Mouse (Mus musculus): Measurements from ENCODE around the gene Gm45194. TPM values are rescaled to one million over a fixed set of nuclear protein-coding genes. Genes with fewer than 3 reads are reported as not detected.

Gene Gm45194
- polyA plus RNA-seq, 1 experiment from 2014 or later = 0.17 TPM

DNA sequence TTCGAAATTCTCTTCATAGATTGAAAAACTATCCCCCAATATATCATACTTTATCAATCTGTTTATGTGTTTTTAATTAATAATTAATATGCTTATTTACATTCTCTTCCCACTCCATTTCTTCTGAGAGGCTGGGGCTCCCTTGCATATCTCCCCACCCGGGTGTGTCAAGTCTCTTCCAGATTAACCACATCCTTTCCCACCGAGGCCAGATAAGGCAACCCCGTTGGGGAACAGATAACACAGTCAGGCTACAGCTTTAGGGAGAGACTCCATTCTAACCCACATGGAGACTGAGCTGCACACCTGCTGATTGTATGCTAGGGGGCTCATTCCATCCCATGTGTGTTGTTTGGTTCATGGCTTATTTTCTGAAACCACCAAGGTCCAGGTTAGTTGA, 69.7 kb downstream of the Gm45194 start:
- Histone ChIP-seq H3K4me2 (ENCODE audit: low read length) (no peak overlapping the region), H3K4me3 (replicated peaks; ENCODE audit: low read depth, low read length) (no peak overlapping the region), H3K27me3 (ENCODE audit: insufficient read depth, low read length) (no peaks in the 10 kb centered on the region), H3K36me3 (ENCODE audit: insufficient read depth, low read length) (no peaks in the 10 kb centered on the region), H3K9ac (ENCODE audit: low read depth, low read length) (no peak overlapping the region), H3K4me1 (replicated peaks; ENCODE audit: insufficient read depth, low read length) (no peaks in the 10 kb centered on the region), H3K9me3 (replicated peaks; ENCODE audit: low read length) (no peaks in the 10 kb centered on the region), H3K27ac (no peak overlapping the region)
- ATAC-seq (replicated peaks; ENCODE audit: low FRiP score, low read depth) = no peak
- no peak for DNase-seq (ENCODE audit: low spot score)
- no peak for TF ChIP-seq CTCF (IDR thresholded peaks at IDR 0.05; ENCODE audit: low read depth)
- 75% methylated on average over 4 of the region's 4 CpGs for WGBS

DNA sequence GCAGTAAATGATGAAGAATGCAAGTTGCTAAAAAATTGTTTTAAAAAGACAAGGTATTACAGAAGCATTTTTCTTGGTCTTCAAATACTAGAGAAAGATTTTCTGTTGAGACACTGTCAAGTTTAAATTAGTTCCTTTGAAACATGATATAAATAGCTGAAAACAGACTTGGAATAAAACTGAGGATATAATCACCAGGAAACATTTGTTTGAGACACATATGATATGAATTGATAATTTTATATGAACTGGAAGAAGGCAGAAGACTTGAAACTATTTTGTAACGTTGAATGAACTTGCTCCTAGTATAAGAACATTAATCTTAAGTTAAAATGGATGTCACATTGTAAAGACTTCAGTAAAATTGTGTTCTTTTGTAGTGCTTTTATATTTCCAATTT, 108.5 kb downstream of the Gm45194 start:
- H3K4me1 ChIP-seq (replicated peaks; ENCODE audit: insufficient read depth, low read length) = no peaks in the 10 kb centered on the region
- no peaks in the 10 kb centered on the region for H3K9me3 ChIP-seq (replicated peaks; ENCODE audit: low read length)
- no peaks in the 10 kb centered on the region for H3K36me3 ChIP-seq (ENCODE audit: insufficient read depth, low read length)
- H3K27ac ChIP-seq = no peak overlapping the region
- no peak for DNase-seq (ENCODE audit: low spot score)
- H3K27me3 ChIP-seq (ENCODE audit: insufficient read depth, low read length) = no peaks in the 10 kb centered on the region
- no peak overlapping the region for H3K4me2 ChIP-seq (ENCODE audit: low read length)
- 25% methylated on average over 1 of the region's 1 CpGs for WGBS
- no peak for ATAC-seq (replicated peaks; ENCODE audit: low FRiP score, low read depth)
- TF ChIP-seq CTCF (IDR thresholded peaks at IDR 0.05; ENCODE audit: low read depth) = no peak
- H3K4me3 ChIP-seq (replicated peaks; ENCODE audit: low read depth, low read length) = no peak overlapping the region
- H3K9ac ChIP-seq (ENCODE audit: low read depth, low read length) = no peak overlapping the region

DNA sequence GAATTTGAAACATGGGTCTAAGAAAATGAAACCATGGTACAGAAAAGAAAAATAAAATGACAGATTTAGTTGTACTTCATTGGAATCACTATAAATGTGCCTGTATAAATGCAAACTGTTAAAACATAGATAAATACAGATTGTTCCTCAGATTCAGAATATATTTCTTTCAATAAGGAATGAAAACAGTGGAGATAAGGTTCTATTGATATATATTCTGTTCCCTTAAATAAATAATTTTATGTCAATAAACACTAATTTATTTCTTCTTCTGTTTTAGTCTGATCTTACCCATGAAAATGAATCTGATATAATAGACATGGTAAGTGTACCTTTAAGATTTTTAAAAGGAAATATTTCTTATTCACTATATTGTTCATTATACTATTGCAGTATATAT, 119.5 kb downstream of the Gm45194 start, which contains the start of gene Tex16:
Tex16 (plus strand) TSS at position 301 of the 400 bp plus-strand sequence.
- Histone ChIP-seq H3K9me3 (replicated peaks; ENCODE audit: low read length) (no peaks in the 10 kb centered on the region), H3K9ac (ENCODE audit: low read depth, low read length) (no peak within 1 kb of the TSS), H3K36me3 (ENCODE audit: insufficient read depth, low read length) (no peaks in the 10 kb centered on the region), H3K27me3 (ENCODE audit: insufficient read depth, low read length) (no peaks in the 10 kb centered on the region), H3K4me2 (ENCODE audit: low read length) (no peak within 1 kb of the TSS), H3K4me3 (replicated peaks; ENCODE audit: low read depth, low read length) (no peak within 1 kb of the TSS), H3K4me1 (replicated peaks; ENCODE audit: insufficient read depth, low read length) (no peaks in the 10 kb centered on the region), H3K27ac (no peak within 1 kb of the TSS)
- DNase-seq (ENCODE audit: low spot score) = no peak
- TF ChIP-seq CTCF (IDR thresholded peaks at IDR 0.05; ENCODE audit: low read depth) = no peak
- ATAC-seq (replicated peaks; ENCODE audit: low FRiP score, low read depth) = no peak

DNA sequence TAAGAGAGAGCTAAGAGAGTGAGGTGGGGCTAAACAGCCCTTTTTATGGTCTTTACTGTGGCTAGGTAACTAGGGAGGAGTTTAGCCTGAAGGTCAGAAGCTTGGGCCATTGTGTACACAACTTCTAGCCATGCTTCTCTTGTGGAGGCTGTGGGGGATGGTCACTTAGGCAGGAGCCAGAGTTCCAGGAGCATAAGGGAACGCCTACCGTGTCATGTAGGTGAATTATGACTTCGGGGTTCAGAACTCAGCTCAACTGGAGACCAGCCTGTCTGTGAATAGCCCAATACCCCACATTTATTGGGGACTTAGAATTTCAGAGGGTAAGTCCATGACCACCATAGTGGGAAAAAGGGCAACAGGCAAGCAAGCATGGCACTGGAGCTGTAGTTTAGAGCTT, 347.6 kb downstream of the Gm45194 start, which contains the start of gene 4933403O08Rik:
4933403O08Rik (plus strand) TSS at position 301 of the 400 bp plus-strand sequence.
- H3K9me3 ChIP-seq (replicated peaks; ENCODE audit: low read length) = no peaks in the 10 kb centered on the region
- DNase-seq (ENCODE audit: low spot score) = no peak
- no peak for TF ChIP-seq CTCF (IDR thresholded peaks at IDR 0.05; ENCODE audit: low read depth)

DNA sequence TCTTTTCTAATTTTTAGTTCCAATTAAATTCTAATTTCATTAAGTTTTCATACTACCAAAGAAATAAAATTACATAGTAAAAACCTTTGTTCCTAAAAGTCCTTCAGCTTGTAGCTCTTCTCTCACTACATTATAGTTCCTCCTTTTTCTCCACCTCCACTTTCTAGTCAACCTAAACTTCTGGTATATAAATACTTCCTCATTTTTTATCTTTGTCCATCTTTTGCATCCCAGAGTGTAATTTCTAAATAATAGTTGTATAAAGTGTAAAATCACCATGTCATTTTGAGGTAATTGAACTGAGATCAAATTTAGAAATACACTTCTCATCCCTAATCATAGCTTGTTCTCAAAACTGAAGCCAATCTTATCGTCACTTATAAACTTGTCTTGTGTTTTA, 351.7 kb downstream of the Gm45194 start:
- Histone ChIP-seq H3K9me3 (replicated peaks; ENCODE audit: low read length) (no peaks in the 10 kb centered on the region), H3K27me3 (ENCODE audit: insufficient read depth, low read length) (no peaks in the 10 kb centered on the region), H3K4me3 (replicated peaks; ENCODE audit: low read depth, low read length) (no peak overlapping the region), H3K9ac (ENCODE audit: low read depth, low read length) (no peak overlapping the region), H3K4me1 (replicated peaks; ENCODE audit: insufficient read depth, low read length) (no peaks in the 10 kb centered on the region), H3K36me3 (ENCODE audit: insufficient read depth, low read length) (no peaks in the 10 kb centered on the region), H3K27ac (no peak overlapping the region), H3K4me2 (ENCODE audit: low read length) (no peak overlapping the region)
- ATAC-seq (replicated peaks; ENCODE audit: low FRiP score, low read depth) (no peak), DNase-seq (ENCODE audit: low spot score) (no peak)
- WGBS = 89% methylated on average over 1 of the region's 1 CpGs
- no peak for TF ChIP-seq CTCF (IDR thresholded peaks at IDR 0.05; ENCODE audit: low read depth)

More for the DNA sequence above, 347.6 kb downstream of the Gm45194 start, which contains the start of gene 4933403O08Rik:
- no peak for ATAC-seq (replicated peaks; ENCODE audit: low FRiP score, low read depth)
- no peaks in the 10 kb centered on the region for H3K27me3 ChIP-seq (ENCODE audit: insufficient read depth, low read length)
- WGBS = 87% methylated on average over 3 of the region's 3 CpGs
- no peak within 1 kb of the TSS for H3K4me3 ChIP-seq (replicated peaks; ENCODE audit: low read depth, low read length)
- no peak within 1 kb of the TSS for H3K4me2 ChIP-seq (ENCODE audit: low read length)
- no peaks in the 10 kb centered on the region for H3K4me1 ChIP-seq (replicated peaks; ENCODE audit: insufficient read depth, low read length)
- H3K36me3 ChIP-seq (ENCODE audit: insufficient read depth, low read length) = no peaks in the 10 kb centered on the region
- H3K27ac ChIP-seq = no peak within 1 kb of the TSS
- H3K9ac ChIP-seq (ENCODE audit: low read depth, low read length) = no peak within 1 kb of the TSS

DNA sequence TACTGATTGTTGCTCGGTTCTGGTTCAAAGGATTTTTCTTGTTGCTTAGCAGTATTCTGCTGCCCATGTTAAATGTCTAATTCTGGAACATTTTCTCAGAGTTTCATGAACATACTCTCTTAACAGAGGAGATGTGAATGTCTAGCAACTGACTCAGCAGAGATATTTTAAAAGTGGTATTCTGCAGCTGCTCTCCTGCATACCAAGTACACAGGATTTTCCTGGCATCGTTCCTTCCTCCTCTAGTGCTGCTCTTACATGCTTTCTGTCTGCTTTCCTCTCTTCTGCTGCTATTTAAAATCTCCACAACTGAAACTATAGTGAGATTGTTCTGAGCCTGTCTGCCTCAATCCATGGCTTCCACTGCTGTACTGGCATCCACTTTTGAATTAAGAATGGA, 364.3 kb downstream of the Gm45194 start:
- Histone ChIP-seq H3K4me1 (replicated peaks; ENCODE audit: insufficient read depth, low read length) (no peaks in the 10 kb centered on the region), H3K9ac (ENCODE audit: low read depth, low read length) (no peak overlapping the region), H3K27ac (no peak overlapping the region), H3K27me3 (ENCODE audit: insufficient read depth, low read length) (no peaks in the 10 kb centered on the region), H3K9me3 (replicated peaks; ENCODE audit: low read length) (no peaks in the 10 kb centered on the region), H3K4me3 (replicated peaks; ENCODE audit: low read depth, low read length) (no peak overlapping the region), H3K4me2 (ENCODE audit: low read length) (no peak overlapping the region), H3K36me3 (ENCODE audit: insufficient read depth, low read length) (no peaks in the 10 kb centered on the region)
- no peak for ATAC-seq (replicated peaks; ENCODE audit: low FRiP score, low read depth)
- DNase-seq (ENCODE audit: low spot score) = no peak
- 75% methylated on average over 2 of the region's 2 CpGs for WGBS
- TF ChIP-seq CTCF (IDR thresholded peaks at IDR 0.05; ENCODE audit: low read depth) = no peak

DNA sequence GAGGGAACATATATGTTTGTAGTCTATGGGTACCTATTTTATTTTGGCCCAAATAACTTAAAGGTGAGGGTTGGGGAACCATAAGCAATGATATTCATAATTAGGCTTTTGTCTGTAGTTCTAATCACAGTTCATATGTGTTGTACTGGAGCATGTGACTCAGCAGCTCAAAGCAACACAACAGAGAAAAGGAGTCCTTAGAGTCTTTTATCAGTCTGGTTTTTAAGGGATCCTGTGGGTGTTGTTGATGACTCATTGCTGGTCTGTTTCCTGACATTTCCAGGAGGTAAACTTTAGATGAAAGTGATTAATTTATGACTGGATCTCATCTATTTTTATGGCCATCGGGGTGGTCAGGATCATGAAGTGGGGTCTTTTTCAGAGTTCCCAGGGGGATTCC, 382.4 kb downstream of the Gm45194 start:
- Histone ChIP-seq H3K9me3 (replicated peaks; ENCODE audit: low read length) (no peaks in the 10 kb centered on the region), H3K36me3 (ENCODE audit: insufficient read depth, low read length) (no peaks in the 10 kb centered on the region), H3K4me1 (replicated peaks; ENCODE audit: insufficient read depth, low read length) (no peaks in the 10 kb centered on the region), H3K27ac (no peak overlapping the region), H3K9ac (ENCODE audit: low read depth, low read length) (no peak overlapping the region), H3K27me3 (ENCODE audit: insufficient read depth, low read length) (no peaks in the 10 kb centered on the region), H3K4me3 (replicated peaks; ENCODE audit: low read depth, low read length) (no peak overlapping the region), H3K4me2 (ENCODE audit: low read length) (no peak overlapping the region)
- DNase-seq (ENCODE audit: low spot score) (no peak), ATAC-seq (replicated peaks; ENCODE audit: low FRiP score, low read depth) (no peak)
- TF ChIP-seq CTCF (IDR thresholded peaks at IDR 0.05; ENCODE audit: low read depth) = no peak
- 54% methylated on average over 1 of the region's 1 CpGs for WGBS

Other genes starting within 250 kb of the Gm45194 start
- 0.56 and 0.57 TPM in 2 replicates for gene Hdx, start 194.3 kb upstream of the Gm45194 start, polyA plus RNA-seq (2015; fragmentation: Nextera tagmentation; extraction: Ambion mirVana)
- gene Tex16, start 119.6 kb downstream of the Gm45194 start, polyA plus RNA-seq (2015; fragmentation: Nextera tagmentation; extraction: Ambion mirVana) = 0.34 and 0.39 TPM in 2 replicates